Mouse (Mus musculus): ENCODE measurements around the gene 2900011O08Rik.
A peak's percentile ranks its signal among the peaks of the same experiment; 100 is the strongest.
"Not testable (repeated sequence)": the region's sequence is repeated elsewhere in the genome, so short reads cannot be mapped to it uniquely, and the experiment has no call there.

2900011O08Rik gene

DNA sequence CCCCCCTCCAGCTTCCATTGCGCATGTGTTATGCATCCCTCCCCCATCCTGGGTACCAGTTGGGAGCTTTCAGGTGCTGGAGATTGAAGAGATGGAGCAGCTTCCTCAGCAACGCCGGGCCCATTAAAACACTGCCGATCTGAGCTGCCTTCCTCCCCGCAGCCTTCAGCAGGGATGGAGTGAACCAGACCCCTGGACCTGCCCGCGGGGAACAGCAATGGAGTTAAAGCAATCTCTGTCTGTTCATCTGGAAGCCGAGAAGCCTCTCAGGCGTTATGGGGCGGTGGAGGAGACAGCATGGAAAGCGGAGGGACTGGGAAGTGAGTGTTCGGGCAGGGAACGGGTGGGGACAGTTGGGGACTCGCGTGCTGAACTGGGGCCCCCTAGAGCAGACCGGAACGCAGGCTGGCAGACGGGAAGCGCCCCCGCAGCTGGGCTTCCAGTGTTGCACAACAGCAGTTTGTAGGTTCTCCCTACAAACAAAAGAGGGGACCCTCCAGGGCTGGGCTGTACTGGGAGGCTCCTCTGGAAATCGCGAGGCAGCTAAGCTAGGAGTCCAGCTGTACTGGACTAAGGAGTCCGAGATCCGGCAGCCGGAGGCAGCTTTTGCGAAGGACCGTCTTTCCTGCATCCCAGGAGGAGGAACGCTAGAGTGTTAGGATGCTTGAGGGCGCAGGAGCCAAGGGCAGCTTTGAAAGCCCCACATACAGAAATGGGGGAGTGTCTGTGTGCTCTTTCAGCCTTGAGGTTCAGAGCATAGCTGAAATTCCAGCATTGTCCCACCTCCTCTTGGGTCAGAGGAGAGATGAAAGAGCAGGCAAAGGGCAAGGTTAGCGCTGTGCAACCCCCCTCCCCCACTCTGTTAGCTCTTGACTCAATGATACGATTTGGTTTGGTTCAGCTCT lies at the start of gene 2900011O08Rik, which contains the start of gene Ifitm7:
TSS of gene 2900011O08Rik (plus strand) at position 31 of the 905 bp plus-strand sequence.
TSS of gene Ifitm7 (minus strand) at position 315 of the 905 bp plus-strand sequence.
- peak; percentile 74 for DNase-seq

- DNase-seq: peak; percentile 92
Measured at GRCm38 (mm10) chr16:13940139-13940846, 46.1 kb upstream of the 2900011O08Rik start.

GRCm38 (mm10) chr16:13940847-13941395 lies 45.5 kb upstream of the 2900011O08Rik start:
- no peak for DNase-seq

GRCm38 (mm10) chr16:13944178-13944577 lies 42.2 kb upstream of the 2900011O08Rik start:
- no peak for DNase-seq

GRCm38 (mm10) chr16:13944752-13945151 lies 41.7 kb upstream of the 2900011O08Rik start:
- DNase-seq: no peak

DNA sequence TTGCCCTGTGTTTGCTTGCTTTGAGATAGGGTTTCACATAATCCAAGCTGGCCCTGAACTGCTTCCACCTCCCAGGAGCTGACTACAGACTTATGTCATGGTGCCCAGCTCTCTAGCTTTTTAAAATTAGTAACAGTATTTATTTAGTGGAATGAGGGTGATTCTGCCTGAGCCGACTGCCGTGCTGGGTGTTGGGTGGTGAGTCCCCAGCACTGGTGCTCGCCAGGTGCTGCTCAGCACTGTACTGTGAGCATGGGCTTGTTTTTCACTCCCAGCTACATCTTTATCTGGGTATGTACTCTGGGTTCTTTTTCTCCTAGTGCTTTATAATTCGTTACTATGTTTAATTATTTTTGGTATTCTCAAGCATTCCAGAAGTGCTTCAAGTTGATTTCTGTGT lies 41.3 kb upstream of the 2900011O08Rik start:
- DNase-seq: no peak

DNA sequence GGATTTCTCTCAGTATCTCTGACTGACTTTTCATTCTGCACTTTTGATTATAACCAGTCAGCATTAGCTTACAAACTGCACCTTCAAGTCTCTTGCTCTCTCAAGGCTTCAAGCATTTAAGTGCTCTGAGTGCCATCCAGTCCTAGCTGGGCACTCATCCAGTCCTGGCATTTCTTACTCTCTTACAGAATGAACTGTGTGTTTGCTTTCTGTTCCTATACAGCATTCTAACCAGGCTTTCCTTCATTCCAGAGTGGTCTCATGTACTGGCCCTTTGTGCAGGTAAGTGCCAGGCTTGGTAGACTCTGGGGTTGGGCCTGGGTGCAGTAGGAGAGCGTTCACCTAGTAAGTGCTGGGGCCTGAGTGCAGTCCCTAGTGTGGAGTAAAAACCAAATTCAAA lies 40.1 kb upstream of the 2900011O08Rik start:
- no peak for DNase-seq

GRCm38 (mm10) chr16:13951245-13951644 lies 35.2 kb upstream of the 2900011O08Rik start:
- no peak for DNase-seq

DNA sequence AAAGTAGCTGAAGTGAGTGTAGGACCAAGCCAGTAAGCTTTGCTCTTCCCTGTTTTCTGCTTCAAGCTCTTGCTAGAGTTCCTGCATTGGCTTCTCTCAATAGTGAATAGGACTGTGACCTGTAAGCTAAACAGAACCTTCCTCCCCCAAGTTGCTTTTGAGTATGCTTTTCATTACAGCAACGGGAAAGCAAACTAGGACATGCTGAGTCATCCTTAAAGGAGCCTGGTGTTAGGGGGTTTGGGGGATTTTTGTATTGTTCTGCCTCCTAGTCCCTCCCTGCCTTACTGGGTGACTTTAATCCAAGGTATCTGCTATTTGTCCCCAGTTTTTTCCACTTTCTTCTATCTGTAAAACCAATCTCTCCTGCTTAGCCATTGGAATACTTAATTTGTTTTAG lies 24.4 kb upstream of the 2900011O08Rik start:
- DNase-seq: no peak

DNA sequence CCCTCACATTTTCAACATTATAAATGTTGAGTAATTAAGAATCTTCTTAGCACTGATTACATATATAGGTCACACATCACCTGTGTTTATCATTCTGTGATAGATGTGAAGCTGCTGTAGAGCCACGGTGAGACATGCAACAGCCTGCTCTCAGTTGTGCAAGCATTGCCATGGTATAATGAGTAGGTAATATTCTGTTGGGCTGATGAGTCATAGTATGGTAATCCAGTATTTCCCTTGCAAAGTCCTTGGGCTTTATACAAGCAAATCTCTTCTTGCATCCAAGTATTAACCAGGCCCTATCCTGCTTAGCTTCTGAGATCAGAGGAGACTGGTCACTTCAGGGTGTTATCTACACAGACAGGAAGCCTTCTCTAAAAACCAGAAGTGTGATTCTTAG lies 17.3 kb upstream of the 2900011O08Rik start:
- DNase-seq: no peak

GRCm38 (mm10) chr16:13972051-13972450 lies 14.4 kb upstream of the 2900011O08Rik start:
- DNase-seq: no peak

DNA sequence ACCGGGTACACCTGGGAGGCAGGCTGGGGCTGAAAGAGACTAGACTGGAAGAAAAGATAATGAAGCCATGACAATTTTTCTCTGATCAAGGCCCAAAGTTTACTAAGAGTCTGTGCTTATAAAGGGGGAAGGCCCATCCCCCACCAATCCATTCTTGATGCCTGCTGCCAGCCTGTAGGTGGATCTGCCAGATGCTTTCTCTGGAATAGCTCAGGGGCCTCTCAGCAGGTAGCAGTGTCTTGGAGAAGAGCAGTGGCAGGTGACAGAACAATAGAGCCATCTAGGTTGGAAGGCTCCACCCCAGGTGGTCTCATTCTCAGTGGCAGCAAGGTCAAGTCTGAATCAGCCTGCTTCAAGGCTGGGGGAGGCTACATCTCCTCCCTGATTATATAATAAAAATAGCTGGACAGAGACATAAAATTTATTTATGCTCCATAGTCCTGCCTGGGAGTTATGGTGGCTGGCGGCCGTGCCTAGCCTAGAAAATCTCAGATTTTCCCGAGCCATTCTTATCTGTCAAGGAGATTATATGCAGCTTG lies 10.0 kb upstream of the 2900011O08Rik start:
- not testable (repeated sequence) for DNase-seq

GRCm38 (mm10) chr16:13977026-13977425 lies 9.4 kb upstream of the 2900011O08Rik start:
- DNase-seq: not testable (repeated sequence)

DNA sequence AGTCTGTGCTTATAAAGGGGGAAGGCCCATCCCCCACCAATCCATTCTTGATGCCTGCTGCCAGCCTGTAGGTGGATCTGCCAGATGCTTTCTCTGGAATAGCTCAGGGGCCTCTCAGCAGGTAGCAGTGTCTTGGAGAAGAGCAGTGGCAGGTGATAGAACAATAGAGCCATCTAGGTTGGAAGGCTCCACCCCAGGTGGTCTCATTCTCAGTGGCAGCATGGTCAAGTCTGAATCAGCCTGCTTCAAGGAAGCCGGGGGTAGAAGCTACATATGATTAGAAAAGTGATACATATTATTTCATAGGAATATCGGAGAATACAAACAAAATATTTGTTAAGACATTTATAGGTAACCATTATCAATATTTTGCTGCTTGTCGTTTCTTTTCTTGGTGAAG lies 4.7 kb upstream of the 2900011O08Rik start:
- not testable (repeated sequence) for DNase-seq

DNA sequence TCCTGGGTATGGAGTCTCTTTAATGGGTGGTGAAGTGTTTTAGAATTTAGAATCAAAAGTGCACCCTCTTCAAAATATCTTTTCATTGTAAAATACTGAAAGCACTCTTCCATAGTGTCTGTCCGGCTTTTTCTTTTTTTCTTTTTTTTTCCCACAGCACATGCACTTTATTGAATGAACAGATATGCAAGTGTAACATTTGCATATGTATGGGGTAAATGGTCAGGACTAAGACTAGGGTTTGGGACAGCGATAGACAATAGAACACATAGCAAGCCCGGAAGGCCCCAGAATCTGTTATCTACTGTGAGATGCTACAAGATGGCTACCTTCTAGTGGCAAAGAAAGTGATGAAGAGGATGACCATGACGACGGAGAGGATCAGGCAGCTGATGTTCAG lies 3.2 kb upstream of the 2900011O08Rik start:
- DNase-seq: no peak

GRCm38 (mm10) chr16:13986197-13986573 lies 219 bp upstream of the 2900011O08Rik start:
- no peak for DNase-seq

GRCm38 (mm10) chr16:13992518-13993248 lies 6.3 kb downstream of the 2900011O08Rik start:
- DNase-seq: no peak

DNA sequence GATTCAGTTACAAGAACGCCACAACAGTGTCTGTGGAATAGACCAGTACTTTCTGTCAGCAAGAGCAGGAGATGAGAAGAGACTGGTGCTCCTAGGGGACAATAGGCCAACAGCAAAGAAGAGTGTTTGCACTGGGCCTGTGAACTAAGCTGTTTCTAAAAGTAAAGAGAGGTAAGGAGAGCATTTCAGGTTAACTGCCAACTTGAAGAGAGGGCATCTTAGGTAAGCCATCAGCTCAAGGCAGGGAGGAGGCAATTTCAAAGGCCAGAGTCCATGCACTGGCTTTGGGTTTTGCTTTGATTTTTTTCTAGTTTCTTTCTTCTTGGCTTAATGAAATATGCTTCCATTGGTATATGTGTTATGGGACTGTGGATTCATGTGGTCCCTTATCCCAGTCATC lies 7.7 kb downstream of the 2900011O08Rik start:
- no peak for DNase-seq

DNA sequence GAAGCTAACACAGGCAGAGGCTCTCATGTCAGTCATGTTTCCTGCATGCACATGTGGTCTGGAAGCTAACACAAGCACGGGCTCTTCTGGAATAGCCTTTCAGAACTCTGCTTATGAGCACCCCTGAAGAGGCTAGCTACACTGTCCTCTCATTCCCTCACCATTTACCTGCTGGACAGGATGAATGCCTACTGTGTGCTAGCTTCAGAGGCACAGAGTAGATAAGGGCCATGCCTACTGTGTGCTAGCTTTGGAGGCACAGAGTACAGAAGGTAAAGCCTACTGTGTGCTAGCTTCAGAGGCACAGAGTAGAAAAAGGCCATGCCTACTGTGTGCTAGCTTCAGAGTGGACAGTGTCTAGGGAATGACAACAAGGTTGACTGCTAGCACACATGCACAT lies 8.1 kb downstream of the 2900011O08Rik start:
- DNase-seq: no peak

- DNase-seq: no peak
Measured at GRCm38 (mm10) chr16:14003386-14004130, 17.2 kb downstream of the 2900011O08Rik start.

DNA sequence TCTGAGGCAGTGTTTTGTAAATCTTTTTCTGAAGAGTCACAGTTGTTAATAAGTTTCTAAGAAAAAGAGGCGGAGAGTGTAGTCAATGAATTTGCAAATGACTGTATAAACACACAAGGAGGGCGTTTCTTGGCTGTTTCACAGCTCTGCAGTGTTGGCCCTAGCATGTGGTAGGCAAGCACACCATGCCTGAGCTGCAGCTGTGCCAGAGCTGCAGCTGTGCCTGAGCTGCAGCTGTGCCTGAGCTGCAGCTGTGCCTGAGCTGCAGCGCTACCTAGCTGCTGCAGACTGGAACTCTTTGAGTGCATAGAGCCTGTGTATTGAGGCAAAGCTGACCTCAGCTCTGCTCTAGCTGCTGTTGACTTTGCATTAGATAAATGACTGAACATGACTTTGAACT lies 17.8 kb downstream of the 2900011O08Rik start:
- peak; percentile 31 for DNase-seq

GRCm38 (mm10) chr16:14004726-14005125 lies 18.3 kb downstream of the 2900011O08Rik start:
- no peak for DNase-seq

Measured in right cerebral cortex, adult 18-20 months (tissue).